Mouse (Mus musculus) thymus, postnatal 4 days (tissue): ENCODE results near the gene Olfr1043.
"Not testable (repeated sequence)": the region's sequence is repeated elsewhere in the genome, so short reads cannot be mapped to it uniquely, and the experiment has no call there.

Experiments
- DNase-seq: peaks from one replicate; pipeline ENCODE4 v3.0.0; 2021

Gene Olfr1043

DNA sequence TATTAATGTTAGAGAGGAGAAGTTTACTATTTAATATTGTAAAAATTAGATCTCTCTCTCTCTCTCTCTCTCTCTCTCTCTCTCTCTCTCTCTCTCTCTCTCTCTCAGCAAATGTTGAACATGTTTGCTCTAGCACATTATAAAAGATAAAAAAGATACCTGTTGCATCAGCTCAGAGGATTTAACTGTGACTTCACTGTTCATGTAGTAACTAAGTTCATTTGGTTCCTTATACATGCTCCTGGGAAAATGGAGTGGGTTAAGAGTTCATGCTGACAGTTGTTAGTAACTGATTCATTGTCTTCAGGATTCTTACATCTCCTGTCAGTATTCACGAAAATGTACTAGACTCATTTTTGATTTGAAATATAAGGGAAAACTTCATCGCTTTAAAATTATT is at the start of gene Olfr1043:
TSS of gene Olfr1043 (minus strand) at position 101 of the 400 bp plus-strand sequence.
- DNase-seq: no peak

DNA sequence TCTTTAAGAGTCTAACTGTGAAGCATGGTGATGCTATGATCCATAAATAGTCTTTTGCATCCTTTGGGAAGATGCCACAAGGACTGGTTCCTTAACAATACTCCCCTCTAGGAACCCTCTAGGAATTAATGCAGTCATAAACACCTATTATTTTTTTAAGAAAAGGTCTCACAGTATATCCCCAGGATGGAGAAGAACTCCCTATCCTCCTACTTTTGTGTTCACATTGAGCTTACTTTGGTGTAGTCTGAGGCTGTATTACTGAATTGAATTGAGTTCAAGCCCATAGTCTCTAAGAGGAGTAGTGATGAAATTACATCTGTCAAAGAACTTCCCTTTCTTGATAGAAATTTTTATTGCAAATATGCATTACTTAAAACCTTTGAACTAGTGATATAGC is 35.6 kb upstream of the Olfr1043 start, which contains the start of gene Olfr1045:
TSS of gene Olfr1045 (minus strand) at position 101 of the 400 bp plus-strand sequence.
- no peak for DNase-seq

DNA sequence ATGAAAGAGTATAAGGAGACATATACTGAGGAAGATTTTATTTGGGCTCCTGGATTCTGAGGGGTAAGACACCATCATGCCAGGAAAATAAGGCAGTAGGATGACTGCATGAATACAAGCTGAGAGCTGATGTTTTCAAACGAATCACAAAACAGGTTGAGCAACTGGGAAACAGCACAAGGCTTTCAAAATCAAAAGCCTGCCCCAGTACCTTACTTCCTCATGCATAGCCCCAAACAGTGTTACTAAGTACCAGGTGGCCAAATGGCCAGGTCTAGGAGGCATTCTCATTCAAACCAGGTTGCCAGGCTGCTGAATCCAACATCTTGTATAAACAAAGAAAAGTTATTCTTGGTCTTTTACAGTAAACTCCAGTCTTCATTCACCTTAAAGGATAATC is 28.5 kb upstream of the Olfr1043 start:
- no peak for DNase-seq

GRCm38 (mm10) chr2:86185583-86185982 is 18.3 kb upstream of the Olfr1043 start, which contains the start of gene Olfr52:
TSS of gene Olfr52 (minus strand) at chr2:86185683.
- no peak for DNase-seq

DNA sequence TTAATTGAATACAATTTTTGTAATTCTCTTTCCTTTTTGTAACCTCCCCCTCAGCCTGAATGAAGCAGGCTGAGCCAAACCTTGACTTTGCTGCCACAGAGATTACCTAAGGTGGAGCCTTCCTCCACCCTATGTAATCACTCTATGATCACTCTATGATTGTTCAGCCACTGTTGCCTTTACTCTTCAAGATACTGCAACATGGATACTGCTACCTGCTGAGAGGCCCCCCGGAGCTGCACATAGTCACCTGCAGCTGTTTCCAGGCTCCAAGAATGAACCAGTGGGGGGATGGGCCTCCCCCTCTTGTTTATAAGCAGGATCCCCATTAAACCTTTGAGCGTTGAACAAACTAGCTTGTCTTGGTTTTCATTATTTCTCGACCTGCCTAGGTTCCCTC is 12.6 kb upstream of the Olfr1043 start:
- no peak for DNase-seq

- no peak for DNase-seq
Measured at GRCm38 (mm10) chr2:86177720-86178119, 10.4 kb upstream of the Olfr1043 start, which contains the start of gene Olfr1044. TSS of gene Olfr1044 (minus strand) at chr2:86177820.

DNA sequence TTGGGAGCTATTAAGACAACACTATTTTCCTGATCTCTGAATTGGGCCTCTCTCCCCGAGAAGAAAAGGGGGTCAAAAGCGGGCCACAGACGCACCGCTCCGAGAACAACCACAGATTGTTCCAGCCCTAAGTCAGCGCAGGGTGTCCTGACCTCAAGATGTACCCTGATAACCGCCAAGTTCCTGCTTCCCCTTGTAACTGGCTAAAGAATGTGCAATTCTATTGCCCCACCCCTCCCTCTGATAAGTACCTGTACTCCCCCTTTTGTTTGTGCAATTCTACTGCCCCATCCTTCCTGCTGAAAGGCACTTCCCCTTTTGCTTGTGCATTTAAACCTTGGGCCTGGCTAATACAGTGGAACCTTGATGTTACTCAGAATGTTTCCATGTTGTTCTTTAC is 8.1 kb upstream of the Olfr1043 start:
- DNase-seq: not testable (repeated sequence)

- DNase-seq: no peak
Measured at GRCm38 (mm10) chr2:86161738-86162137, 5.6 kb downstream of the Olfr1043 start, which contains the start of gene Olfr1042. TSS of gene Olfr1042 (minus strand) at chr2:86161838.

GRCm38 (mm10) chr2:86146632-86147031 is 20.7 kb downstream of the Olfr1043 start, which contains the start of gene Olfr1040:
TSS of gene Olfr1040 (minus strand) at chr2:86146732.
- no peak for DNase-seq

DNA sequence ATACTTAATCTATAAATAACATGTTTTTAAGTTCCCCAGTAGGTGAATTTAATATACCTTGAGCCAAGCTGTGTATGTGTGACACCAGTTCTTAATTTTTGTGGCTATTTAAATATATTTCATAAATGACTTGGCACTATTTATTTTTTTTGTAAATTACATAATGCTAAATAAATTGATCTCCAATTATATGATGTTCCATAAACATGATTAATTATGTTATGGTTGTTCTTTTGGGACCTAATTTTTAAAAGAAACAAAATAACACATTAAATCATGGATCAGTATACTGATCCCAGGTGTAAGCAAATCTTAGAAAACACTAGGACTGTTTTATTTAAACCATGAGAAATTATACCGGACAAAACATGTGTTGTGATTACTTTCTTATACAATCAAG is 31.5 kb downstream of the Olfr1043 start, which contains the start of gene Olfr1039:
TSS of gene Olfr1039 (minus strand) at position 101 of the 400 bp plus-strand sequence.
- DNase-seq: no peak
